Mouse (Mus musculus): ENCODE data around the gene 2310009B15Rik.

The 2310009B15Rik gene

GRCm38 (mm10) chr1:138842315-138842714, 14.3 kb downstream of the 2310009B15Rik start:
- no peak for DNase-seq (ENCODE audit: low spot score in 2 of 2)

- DNase-seq (ENCODE audit: low spot score in 2 of 2): peak in 1 of 2 experiments; percentile 36
Observed at GRCm38 (mm10) chr1:138841306-138842095, 15.2 kb downstream of the 2310009B15Rik start.

GRCm38 (mm10) chr1:138840440-138841305, 16.0 kb downstream of the 2310009B15Rik start:
- no peak for DNase-seq (ENCODE audit: low spot score in 2 of 2)

GRCm38 (mm10) chr1:138839809-138840430, 16.7 kb downstream of the 2310009B15Rik start:
- no peak for DNase-seq (ENCODE audit: low spot score in 2 of 2)

- DNase-seq (ENCODE audit: low spot score in 2 of 2): no peak
Observed at GRCm38 (mm10) chr1:138839291-138839690, 17.4 kb downstream of the 2310009B15Rik start.

- DNase-seq (ENCODE audit: low spot score in 2 of 2): no peak
Observed at GRCm38 (mm10) chr1:138837786-138838743, 18.6 kb downstream of the 2310009B15Rik start.

- DNase-seq (ENCODE audit: low spot score in 2 of 2): no peak
Observed at GRCm38 (mm10) chr1:138835355-138835900, 21.2 kb downstream of the 2310009B15Rik start.

- peak; percentile 35 to 37 for DNase-seq (ENCODE audit: low spot score in 2 of 2)
Observed at GRCm38 (mm10) chr1:138831309-138831708, 25.3 kb downstream of the 2310009B15Rik start.

- DNase-seq (ENCODE audit: low spot score in 2 of 2): no peak
Observed at GRCm38 (mm10) chr1:138826841-138827240, 29.8 kb downstream of the 2310009B15Rik start.

- no peak for DNase-seq (ENCODE audit: low spot score in 2 of 2)
Observed at GRCm38 (mm10) chr1:138822985-138823322, 33.7 kb downstream of the 2310009B15Rik start.

- DNase-seq (ENCODE audit: low spot score in 2 of 2): no peak
Observed at GRCm38 (mm10) chr1:138822255-138822984, 34.2 kb downstream of the 2310009B15Rik start.
